Mouse (Mus musculus) midbrain, postnatal 0 days (tissue): ENCODE measurements around the gene Fam189a1. TPM values are rescaled to one million over a fixed set of nuclear protein-coding genes. Genes with fewer than 3 reads are reported as not detected.
A peak's percentile ranks its signal among the peaks of the same experiment; 100 is the strongest.

Experiments used
- ATAC-seq: fragments of 200-750 bp; cut with Nextera tagmentation; 2 replicates; pipeline ENCODE4 v1.8.0; 2017; ENCODE audit warnings: moderate number of reproducible peaks, mild to moderate bottlenecking, moderate TSS enrichment, moderate library complexity; ENCODE audit not compliant: low FRiP score
- DNase-seq: peaks from one replicate; pipeline ENCODE4 v3.0.0-alpha.2; 2015; ENCODE audit warnings: low spot score
- H3K27ac ChIP-seq: fragments of 300-500 bp; sonication (generic); 2 replicates; pipeline ENCODE4 v1.5.1; 2014; ENCODE audit warnings: low read depth, mild to moderate bottlenecking, low read length, mixed read lengths
- H3K27me3 ChIP-seq: fragments of 300-500 bp; sonication (generic); 2 replicates; pipeline ENCODE4 v1.6.1; 2014; ENCODE audit warnings: low read length, control low read depth, mixed read lengths; ENCODE audit not compliant: insufficient read depth
- H3K36me3 ChIP-seq: fragments of 300-500 bp; sonication (generic); 2 replicates; pipeline ENCODE4 v1.6.1; 2014; ENCODE audit warnings: low read length, control low read depth, mixed read lengths; ENCODE audit not compliant: insufficient read depth
- H3K4me1 ChIP-seq: fragments of 300-500 bp; sonication (generic); 2 replicates; pipeline ENCODE4 v1.6.1; 2014; ENCODE audit warnings: mild to moderate bottlenecking, control low read depth, antibody characterized with exemption, low read length, mixed read lengths; ENCODE audit not compliant: insufficient read depth
- H3K4me2 ChIP-seq: fragments of 300-500 bp; sonication (generic); 2 replicates; pipeline ENCODE4 v1.6.1; 2014; ENCODE audit warnings: low read depth, mild to moderate bottlenecking, low read length, mixed read lengths; ENCODE audit not compliant: poor library complexity, severe bottlenecking
- H3K4me3 ChIP-seq: fragments of 300-500 bp; sonication (generic); 2 replicates; pipeline ENCODE4 v1.5.1; 2014; ENCODE audit warnings: low read depth, mild to moderate bottlenecking, low read length, moderate library complexity
- H3K9ac ChIP-seq: fragments of 300-500 bp; sonication (generic); replicated peaks from 2 replicates; pipeline ENCODE4 v1.6.1; 2014; ENCODE audit warnings: mild to moderate bottlenecking, low read length, moderate library complexity, mixed read lengths; ENCODE audit not compliant: poor library complexity, severe bottlenecking
- H3K9me3 ChIP-seq: fragments of 300-500 bp; sonication (generic); 2 replicates; pipeline ENCODE4 v1.6.1; 2016; ENCODE audit warnings: low read length, control low read depth
- CTCF ChIP-seq: IDR thresholded peaks from 2 replicates; pipeline ENCODE4 v1.5.1; 2016; ENCODE audit warnings: antibody characterized with exemption, mild to moderate bottlenecking
- WGBS: fragments of 180-500 bp; shearing (Covaris S2); extraction: QIAGEN DNeasy Blood & Tissue Kit; methylation state at CpG from one replicate; pipeline ENCODE4 v1.1.7; 2014; 5-methylcytosine and 5-hydroxymethylcytosine counted together
- polyA plus RNA-seq: library from polyadenylated mRNA; unstranded; fragments of >200 nt; fragmentation: Nextera tagmentation; extraction: Ambion mirVana; gene quantifications from 2 replicates; pipeline ENCODE4 v1.2.1, GENCODE M21; 2015
- total RNA-seq: library from RNA; depleted of rRNA; stranded (reverse); fragments of >200 nt; gene quantifications from 2 replicates; pipeline ENCODE4 v1.2.3, GENCODE M21; 2014

Gene Fam189a1
- total and polyA plus RNA-seq, 2 experiments from 2014 or later, result 12.8 to 19.7 TPM

DNA sequence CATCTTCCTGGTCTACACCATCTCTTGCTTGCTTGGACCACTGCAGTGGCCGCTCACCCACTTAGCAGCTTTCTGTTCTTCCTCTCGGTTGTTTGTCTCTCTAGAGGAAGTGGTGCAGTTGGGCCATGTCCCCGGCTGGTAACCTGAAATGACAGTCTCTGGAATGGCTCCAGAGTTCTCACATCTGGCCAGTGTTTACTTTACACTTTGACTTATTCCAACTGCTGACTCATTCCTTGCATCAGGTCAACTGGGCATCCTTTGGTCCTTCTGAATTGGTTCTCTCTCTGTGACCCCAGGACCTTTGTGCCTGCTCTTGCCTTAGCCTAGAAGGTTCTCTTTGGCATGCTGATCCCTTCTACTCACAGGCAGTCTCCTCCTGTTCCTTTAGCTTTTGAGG lies 427.6 kb downstream of the Fam189a1 start:
- 88% methylated on average over 3 of the region's 3 CpGs for WGBS
- Histone ChIP-seq H3K27me3 (no peaks in the 10 kb centered on the region), H3K4me3 (no peak overlapping the region), H3K9me3 (no peaks in the 10 kb centered on the region), H3K36me3 (peaks cover 2% of the 10 kb centered on the region), H3K4me2 (no peak overlapping the region), H3K27ac (no peak overlapping the region), H3K9ac (no peak overlapping the region), H3K4me1 (0 out of 2 replicates have a peak, but pooled peaks cover 3% of the 10 kb centered on the region)
- no peak for TF ChIP-seq CTCF
- ATAC-seq (no peak), DNase-seq (no peak)

DNA sequence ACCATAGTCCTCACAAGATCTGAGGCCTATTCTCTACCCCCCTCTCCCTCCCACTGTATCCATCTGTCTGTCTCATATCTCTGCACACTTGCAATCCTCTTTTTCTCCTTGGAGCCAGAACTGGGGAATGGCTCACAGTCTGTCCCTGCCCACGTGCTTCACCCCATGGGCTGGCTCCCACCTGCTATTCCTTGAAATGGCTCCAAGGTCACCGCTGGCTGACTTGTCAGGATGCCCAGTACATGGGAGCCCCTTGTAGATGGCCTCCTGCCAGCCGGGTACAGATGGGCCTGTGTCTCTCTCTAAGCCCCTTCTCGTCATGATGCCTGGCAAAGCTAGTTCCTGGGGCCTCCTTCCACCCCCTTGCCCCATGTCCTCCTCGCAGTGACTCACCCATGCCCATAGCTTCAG lies 428.2 kb downstream of the Fam189a1 start:
- Histone ChIP-seq H3K4me1 (0 out of 2 replicates have a peak, but pooled peaks cover 3% of the 10 kb centered on the region), H3K27me3 (no peaks in the 10 kb centered on the region), H3K4me3 (no peak overlapping the region), H3K4me2 (no peak overlapping the region), H3K36me3 (peaks cover 2% of the 10 kb centered on the region), H3K27ac (no peak overlapping the region), H3K9me3 (no peaks in the 10 kb centered on the region), H3K9ac (no peak overlapping the region)
- WGBS, result 63% methylated on average over 5 of the region's 5 CpGs
- DNase-seq (peak; percentile 86), ATAC-seq (peak; percentile 29; the same call in 1 of the 2 replicates)
- no peak for TF ChIP-seq CTCF

DNA sequence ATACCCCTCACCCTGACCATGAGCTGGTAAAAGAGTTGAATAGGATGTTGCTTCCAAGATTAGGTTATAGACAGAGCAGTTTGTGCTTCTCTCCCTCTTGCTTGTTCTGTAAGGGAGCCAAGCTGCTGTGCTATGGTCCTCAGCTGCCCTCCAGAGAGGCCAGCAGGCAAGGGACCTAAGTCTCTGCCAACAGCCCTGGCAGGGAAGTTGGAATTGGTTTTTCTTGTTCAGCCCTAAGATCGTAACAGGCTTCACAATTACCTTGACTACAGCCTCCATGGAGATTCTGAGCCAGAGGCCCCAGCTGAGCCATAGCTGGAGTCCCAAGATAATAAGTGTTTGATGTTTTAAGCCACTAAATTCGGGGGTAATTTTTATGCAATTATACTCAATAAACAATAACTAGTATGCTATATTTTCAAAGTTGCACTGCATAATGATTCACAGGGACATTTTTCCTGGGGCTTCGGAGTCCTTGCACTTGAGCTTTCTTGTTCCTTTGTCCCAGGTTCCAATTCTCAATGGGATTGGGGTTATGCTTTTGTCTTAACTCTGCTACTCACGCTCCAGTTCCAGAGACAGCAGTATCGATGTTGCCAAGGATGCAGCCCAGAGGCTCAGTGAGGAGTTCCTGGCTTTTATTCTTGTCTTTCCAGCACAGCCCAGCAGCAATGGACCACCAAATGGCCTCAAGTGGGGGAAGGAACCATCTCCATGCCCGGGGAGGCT lies 430.2 kb downstream of the Fam189a1 start:
- WGBS, result 51% methylated on average over 6 of the region's 6 CpGs
- Histone ChIP-seq H3K9ac (no peak overlapping the region), H3K27ac (0 out of 2 replicates have a peak overlapping the region, but pooled peaks have one; percentile 21), H3K36me3 (peaks cover 2% of the 10 kb centered on the region; the same call in 1 of the 2 replicates), H3K4me2 (no peak overlapping the region), H3K4me3 (no peak overlapping the region), H3K9me3 (no peaks in the 10 kb centered on the region), H3K4me1 (0 out of 2 replicates have a peak, but pooled peaks cover 3% of the 10 kb centered on the region), H3K27me3 (no peaks in the 10 kb centered on the region)
- peak; percentile 21; the same call in 1 of the 2 replicates for TF ChIP-seq CTCF
- ATAC-seq (peak; percentile 50), DNase-seq (peak; percentile 93)

DNA sequence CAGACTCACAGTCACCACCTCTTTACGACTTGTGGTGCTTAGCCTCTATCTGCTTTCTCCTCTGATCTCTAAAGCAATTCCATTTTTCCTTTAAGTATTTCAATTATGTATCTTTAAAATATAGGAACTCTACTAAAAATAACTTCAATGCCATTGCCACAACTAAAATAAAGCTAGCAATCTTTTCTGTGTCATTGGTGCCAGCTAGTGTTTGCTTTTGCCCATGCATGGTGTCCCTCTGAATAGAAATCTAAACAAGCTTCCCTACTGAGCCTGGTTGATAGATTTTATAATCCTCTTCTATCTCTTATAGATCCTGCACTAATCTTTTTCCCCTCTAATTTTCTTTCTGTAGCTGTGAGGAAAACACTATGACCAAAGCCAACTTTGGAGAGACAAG lies 432.0 kb downstream of the Fam189a1 start:
- DNase-seq, result no peak
- Histone ChIP-seq H3K4me2 (no peak overlapping the region), H3K9ac (no peak overlapping the region), H3K27ac (no peak overlapping the region), H3K4me1 (0 out of 2 replicates have a peak, but pooled peaks cover 3% of the 10 kb centered on the region), H3K4me3 (no peak overlapping the region), H3K27me3 (no peaks in the 10 kb centered on the region), H3K36me3 (peaks cover 2% of the 10 kb centered on the region; the same call in 1 of the 2 replicates), H3K9me3 (no peaks in the 10 kb centered on the region)
- 74% methylated on average over 1 of the region's 1 CpGs for WGBS
- ATAC-seq, result no peak
- TF ChIP-seq CTCF, result peak; percentile 63

DNA sequence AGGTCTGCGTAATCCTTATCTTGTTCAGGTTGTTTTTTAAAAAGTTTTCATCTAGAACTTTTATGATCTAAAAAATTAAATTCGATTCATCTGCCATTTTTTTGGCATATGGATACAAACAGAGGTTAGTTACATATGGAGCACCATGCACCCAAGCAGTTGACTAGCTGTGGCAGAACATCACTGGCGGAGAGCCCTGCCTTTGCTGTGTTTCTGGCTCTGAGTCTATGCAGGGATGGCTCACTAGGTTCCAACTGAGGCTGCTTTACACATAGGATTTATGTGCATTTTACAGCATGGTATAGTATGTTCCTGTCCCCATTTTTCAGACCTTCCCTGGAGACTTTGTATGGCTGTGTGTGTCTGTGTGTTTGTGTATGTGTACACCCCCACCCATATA lies 433.1 kb downstream of the Fam189a1 start:
- Histone ChIP-seq H3K4me1 (0 out of 2 replicates have a peak, but pooled peaks cover 3% of the 10 kb centered on the region), H3K4me3 (no peak overlapping the region), H3K27me3 (no peaks in the 10 kb centered on the region), H3K9me3 (no peaks in the 10 kb centered on the region), H3K36me3 (peaks cover 2% of the 10 kb centered on the region; the same call in 1 of the 2 replicates), H3K9ac (no peak overlapping the region), H3K27ac (no peak overlapping the region), H3K4me2 (no peak overlapping the region)
- TF ChIP-seq CTCF, result no peak
- DNase-seq (no peak), ATAC-seq (no peak)
- WGBS, result 87% methylated on average over 3 of the region's 3 CpGs

DNA sequence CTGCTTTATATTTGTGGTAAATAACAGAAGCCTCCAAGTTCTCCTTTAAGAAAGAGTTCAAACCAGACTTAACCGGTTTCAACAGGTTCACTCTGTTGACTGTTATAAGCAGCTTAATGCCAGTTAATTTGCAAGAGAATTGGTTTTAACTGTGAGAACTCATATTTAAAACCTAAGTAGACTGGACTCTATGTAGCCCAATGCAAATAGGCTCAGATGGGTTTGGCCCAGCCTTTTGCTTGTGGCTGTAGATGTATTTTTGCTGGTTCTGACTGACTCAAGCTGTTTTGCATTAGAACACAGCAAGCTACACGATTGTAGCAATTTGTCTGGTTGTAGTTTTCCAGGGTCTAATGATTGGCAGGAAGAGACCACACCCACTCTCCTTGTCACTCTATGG lies 440.1 kb downstream of the Fam189a1 start:
- no peak for TF ChIP-seq CTCF
- WGBS, result 63% methylated on average over 2 of the region's 2 CpGs
- no peak overlapping the region for H3K27ac ChIP-seq
- DNase-seq, result no peak
- no peaks in the 10 kb centered on the region for H3K9me3 ChIP-seq
- H3K4me1 ChIP-seq, result no peaks in the 10 kb centered on the region
- H3K27me3 ChIP-seq, result no peaks in the 10 kb centered on the region
- H3K4me2 ChIP-seq, result no peak overlapping the region
- H3K36me3 ChIP-seq, result no peaks in the 10 kb centered on the region
- ATAC-seq, result no peak
- H3K4me3 ChIP-seq, result no peak overlapping the region
- no peak overlapping the region for H3K9ac ChIP-seq
